Mouse (Mus musculus): ENCODE results near the gene Ndufs6.

Ndufs6 gene

GRCm38 (mm10) chr13:73327827-73328698 is at the start of gene Ndufs6, which contains the start of gene Mrpl36:
Ndufs6 (minus strand) TSS chr13:73328542.
Mrpl36 (plus strand) TSS chr13:73328513.
- DNase-seq = peak; percentile 96

DNA sequence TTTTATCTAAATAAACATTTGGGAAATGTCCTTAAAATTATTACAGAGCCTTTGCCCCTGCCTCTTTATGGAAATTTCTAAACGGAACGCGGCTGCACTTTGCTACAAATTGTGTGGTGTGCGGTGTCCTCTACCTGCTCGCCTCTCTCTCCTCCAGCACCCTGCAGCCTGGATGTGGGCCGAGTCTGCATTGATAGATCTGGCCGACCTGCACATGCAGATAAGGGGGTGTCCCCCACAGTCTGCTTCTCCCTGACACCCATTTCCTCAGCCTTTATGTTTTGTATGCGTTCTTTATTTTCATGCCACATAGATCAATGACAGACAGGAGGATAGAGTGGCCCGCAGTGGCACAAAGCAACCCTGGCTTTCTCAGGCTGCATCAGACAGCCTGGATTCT is 49.3 kb upstream of the Ndufs6 start:
- DNase-seq = no peak

DNA sequence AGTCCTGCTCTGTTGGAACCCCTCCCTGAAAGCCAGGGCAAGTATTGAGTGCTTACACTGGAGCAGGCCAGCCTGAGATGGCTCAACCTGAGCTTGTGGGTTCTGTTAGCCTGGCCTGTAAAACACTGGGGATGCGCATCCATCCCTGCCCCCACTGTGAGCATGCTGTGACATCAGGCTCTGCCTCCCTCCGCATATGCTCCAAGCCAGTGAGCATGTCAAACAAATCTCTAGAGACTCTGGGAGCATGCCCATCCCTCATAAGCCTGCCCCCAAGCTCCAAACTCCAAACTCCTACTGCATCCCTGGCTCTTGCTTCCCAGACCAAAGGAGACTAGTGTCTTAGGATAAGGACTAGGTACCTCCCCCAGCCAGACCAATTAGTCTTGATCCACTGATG is 46.3 kb upstream of the Ndufs6 start:
- no peak for DNase-seq

- DNase-seq = no peak
Observed at GRCm38 (mm10) chr13:73373367-73373766, 45.0 kb upstream of the Ndufs6 start.

DNA sequence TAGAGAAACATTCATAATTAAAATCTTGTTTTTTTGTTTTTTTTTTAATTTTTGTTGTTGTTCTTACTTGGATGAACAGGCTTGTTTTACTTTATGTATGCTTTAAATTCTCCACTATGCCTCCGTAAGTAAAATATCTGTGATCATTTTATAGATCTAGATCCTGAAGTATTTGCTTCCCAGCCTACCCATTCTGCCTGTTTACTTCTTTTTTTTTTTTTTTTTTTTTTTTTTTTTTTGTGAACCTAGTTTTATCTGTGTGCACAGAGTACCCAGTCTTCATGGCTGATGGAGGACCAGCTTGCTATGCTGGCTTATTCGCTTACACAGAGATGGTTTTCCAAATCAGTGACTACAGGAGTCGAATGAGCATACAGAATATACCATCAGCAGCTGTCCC is 28.8 kb upstream of the Ndufs6 start:
- no peak for DNase-seq

DNA sequence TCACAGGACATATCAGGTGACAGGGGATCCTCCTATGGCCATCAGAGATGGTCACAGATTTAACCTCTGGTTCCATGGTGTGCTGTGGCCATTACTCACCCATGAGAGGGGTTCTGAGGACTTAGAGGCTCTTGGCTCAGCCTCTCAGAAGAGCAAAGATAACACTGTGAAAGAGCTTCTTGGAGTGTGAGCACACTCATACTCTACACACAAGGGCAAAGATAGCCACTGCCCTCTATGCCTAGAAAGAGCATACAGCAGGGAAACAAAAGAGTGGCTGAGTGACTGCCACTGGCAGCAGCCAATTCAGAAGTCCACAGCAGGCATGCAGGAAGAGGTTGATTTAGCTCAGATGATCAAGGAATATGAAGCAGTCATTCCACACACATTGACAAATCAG is 24.1 kb upstream of the Ndufs6 start:
- DNase-seq = no peak

GRCm38 (mm10) chr13:73351910-73352309 is 23.6 kb upstream of the Ndufs6 start:
- DNase-seq = no peak

DNA sequence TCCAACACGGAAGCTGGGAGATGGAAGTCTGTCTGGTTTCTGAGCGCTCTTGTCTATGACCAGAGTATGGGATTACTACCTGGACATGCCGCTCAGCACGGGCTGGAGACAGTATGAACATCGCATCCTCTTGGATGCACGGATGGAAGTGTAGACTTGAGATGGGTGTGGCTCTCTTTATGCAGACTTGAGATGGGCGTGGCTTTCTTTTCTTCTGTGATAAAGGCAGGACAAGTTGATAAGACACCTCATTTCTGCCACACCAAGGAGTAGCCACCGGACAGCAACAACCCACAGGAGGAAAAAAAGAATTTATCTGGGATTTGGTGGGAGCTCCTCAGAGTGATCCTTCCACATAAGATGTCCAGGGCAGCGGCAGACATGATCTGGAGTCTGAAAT is 22.4 kb upstream of the Ndufs6 start:
- no peak for DNase-seq

DNA sequence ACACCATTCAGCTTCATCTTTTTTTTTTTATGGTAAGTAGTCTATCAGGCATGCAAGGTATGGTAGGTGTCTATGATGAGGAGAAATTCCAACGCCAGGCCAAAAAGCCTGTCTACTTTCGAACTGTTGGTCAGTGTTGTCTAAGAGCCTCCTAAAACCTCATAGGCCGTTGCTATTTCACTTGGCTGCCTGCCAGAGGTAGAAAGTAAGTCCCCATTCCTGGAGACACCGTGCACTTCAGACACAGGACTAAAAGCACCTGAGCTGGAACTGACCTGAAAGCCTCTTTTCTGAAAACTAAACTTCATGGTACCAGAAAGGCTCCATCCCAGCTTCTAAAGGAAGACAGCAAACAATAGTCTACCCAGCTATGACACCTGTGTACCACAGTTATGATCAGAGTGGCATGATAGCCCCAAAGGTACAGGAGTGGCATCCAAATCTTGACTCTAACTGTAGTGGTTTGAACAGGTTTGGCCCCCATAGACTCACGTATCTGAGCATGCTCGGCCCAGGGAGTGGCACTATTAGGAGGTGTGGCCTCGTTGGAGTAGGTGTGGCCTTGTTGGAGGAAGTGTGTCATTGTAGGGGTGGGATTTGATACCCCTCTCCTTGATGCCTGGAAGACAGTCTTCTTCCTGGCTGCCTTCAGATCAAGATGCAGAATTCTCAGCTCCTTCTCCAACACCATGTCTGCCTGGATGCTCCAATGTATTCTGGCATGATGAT is 19.7 kb upstream of the Ndufs6 start:
- DNase-seq = no peak

GRCm38 (mm10) chr13:73347171-73347570 is 18.8 kb upstream of the Ndufs6 start:
- no peak for DNase-seq

- no peak for DNase-seq
Observed at GRCm38 (mm10) chr13:73346743-73347142, 18.4 kb upstream of the Ndufs6 start.

DNA sequence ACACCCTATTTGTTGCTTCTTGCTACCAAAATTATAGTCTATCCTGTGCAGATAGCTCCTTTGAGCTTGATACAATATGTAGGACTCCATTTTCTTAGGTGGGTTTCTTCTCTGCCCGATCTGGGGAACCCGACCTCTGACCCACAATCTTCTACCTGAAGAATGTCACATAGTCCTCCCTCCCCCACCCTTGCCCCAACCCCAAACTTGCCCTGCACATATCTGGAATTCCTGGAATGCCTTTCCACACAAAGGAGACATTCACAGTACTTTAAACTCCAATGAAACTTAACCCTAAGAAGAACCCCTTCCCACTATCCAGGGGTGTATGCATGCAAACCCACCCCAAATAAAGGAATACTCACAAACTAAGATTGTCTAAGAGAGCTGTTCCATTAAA is 17.8 kb upstream of the Ndufs6 start:
- no peak for DNase-seq

GRCm38 (mm10) chr13:73345102-73345890 is 17.0 kb upstream of the Ndufs6 start:
- no peak for DNase-seq

DNA sequence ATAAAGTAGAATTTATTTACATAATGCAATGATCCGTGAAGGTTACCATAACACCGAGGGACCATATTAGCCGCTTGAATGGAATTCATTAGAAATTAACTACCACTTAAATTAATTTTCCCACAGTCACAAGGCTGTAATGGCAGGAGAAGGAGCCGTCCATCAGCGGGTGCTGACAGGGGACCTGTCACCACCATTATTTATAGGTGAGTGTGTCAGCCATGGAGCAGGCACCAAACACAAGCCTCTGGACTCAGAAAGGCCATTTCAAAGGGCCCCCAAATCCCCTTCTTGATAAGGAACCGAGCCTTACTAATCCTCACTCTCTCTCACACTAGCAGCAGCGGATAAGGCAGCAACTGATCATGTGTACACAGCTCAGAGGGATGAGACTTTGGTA is 8.4 kb upstream of the Ndufs6 start:
- no peak for DNase-seq

DNA sequence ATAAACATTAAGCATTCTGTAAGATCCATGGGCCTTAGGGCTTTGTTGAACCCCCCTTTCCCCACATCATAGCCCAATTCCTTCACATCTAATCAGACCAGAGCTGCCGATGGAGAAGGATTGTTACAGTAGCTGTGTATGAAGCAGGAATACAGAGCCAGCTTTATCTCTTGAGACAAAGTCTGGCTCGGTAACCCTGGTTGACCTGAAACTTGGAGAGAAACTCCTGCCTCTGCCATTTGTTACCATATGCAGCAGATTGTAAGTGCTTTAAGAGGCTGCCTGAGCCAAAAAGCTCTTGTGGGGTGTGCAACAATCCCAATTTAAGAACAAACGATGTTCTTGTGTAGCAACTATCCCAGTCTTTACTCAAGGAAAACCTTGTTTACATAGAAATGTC is 3.4 kb upstream of the Ndufs6 start:
- DNase-seq = no peak

DNA sequence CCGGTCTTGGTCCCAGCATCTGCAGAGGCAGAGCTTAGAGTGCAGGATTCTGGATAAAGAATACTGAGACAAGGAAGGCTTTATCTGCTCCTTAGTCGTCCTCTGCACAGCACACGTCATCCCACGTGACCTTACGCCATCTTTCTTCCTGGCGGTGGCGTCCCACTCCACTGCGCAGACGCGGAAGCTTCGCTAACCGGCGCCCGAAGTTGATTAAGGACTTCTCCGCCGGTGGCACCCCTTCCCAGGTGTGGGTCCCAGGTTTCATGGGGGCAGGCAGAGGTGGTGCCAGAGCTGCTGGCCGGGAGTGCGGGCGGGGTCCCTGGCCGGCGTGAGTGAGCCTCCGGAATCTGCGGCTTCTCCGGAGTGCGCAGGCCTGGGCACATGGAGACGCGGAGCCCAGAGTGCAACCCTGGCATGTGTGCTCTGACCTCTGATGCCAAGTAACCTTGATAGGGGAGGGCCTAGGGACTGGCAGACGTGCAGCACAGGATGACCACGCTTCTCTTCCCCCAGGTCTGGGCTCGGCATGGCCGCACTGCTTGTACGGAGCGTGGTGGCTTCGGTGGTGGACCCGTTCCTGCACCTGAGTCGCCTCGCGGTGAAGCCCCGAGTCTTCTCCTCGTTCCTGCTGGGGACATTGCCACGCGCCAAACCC is 2.6 kb upstream of the Ndufs6 start:
- peak; percentile 89 for DNase-seq

GRCm38 (mm10) chr13:73323406-73323805 is 4.9 kb downstream of the Ndufs6 start:
- no peak for DNase-seq

DNA sequence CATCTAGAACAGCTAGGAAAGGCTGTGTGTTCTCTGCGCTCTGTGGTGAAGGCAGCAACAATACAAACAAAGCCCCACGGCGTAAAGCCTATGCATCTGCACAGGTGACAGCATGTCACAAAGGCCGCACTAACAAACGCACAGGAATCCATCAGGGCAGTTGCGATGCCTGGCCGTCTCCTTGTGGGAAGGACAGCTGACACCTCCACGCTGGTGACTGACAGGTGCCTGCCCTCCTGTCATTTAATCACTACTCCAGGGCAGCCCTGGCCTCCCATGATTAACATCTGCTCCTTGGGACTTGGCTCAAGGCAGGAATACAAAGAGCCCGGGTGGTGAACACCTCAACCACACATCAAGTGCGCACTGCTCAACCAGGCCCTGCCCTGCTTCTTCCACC is 5.7 kb downstream of the Ndufs6 start:
- no peak for DNase-seq

DNA sequence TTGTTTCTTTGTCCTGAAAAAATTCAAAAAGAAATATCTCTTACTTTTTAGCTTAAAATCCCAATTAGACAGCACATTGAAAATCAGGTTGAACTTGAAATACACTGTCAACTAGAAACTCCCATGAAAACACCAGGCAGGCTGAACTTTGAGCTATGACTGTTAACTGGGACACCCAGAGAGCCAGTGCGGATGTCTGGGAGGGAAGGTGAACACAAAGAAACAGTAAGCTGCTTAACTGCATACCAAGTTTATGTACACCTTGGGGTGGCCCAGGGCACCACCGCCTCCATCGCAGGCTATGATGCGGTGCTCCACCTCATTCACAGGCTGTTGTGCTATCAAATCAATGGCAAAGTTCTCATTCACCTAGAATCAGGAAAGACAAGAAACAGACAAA is 8.3 kb downstream of the Ndufs6 start:
- DNase-seq = no peak

DNA sequence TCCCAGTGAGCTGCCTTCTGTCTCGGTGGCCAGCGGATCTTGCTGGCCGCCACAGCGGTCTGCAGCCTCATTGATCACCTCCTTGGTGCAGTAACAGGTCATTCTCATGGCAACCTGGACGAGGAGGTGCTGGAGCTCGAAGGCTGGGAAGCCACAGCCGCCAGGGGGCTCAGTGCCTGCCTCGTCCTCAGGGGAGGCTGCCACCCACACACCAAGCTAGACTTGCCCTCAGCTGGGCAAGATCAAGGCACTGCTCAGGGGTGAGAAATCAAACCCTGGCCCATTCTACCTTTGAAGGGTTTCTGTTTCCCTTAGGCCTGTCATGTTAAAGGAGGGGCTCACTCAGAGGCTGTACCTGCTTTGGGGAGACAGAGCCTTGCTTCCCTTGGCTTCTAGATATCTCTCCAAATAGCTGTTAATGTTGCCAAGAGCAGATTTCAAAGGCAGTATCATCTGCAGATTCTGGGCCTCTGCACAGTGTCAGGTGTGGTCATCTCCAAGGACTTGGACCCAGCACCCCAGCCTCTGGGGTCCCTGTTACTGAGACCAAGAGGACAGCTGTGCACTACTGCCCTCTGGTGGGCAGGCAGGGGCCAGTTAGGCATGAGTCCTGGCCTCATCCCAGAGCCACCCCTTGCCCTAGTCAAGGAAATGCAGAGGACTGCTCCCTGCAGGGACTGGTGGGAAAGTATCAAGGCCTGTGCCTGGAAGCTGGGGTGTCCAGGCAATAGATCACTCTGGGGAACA is 18.0 kb downstream of the Ndufs6 start:
- peak; percentile 24 for DNase-seq

DNA sequence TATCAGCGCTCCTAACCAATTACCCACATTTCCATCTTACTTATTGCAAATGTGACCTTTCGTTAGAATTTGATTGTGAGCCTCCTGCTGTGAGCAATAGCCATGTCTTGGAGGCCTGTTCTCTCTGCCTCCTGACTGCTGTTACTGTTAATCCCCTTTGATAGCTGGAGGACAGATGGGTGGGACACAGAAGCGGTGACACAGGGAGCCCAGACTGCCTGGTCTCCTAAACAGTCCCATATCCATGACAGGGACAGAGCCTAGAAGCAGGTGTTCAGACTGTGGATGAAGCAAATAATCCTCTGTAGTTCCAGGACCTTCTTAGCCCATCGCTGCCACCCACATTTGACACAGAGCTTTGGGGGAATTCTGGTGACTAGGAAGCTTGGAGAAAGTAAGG is 21.9 kb downstream of the Ndufs6 start:
- no peak for DNase-seq

DNA sequence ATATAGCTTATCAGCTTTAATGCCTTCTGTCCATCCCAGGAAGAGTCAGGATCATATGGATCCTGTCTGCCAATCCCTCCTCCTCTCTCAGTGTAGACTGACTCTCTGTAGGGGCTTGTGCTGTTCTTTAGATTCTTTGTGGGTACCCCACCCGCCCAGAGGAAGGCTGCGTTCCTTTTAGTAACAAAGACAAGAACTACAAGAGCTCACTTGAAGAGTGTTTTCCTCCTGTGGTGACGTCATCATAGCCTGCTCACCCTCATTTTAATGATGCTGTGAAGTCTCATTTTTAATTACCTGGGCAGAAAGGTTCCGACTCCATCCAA is 22.3 kb downstream of the Ndufs6 start:
- no peak for DNase-seq
